Mouse (Mus musculus) gastrocnemius, adult 18-20 months (tissue): ENCODE data around the gene Pdcd6ip. TPM values are rescaled to one million over a fixed set of nuclear protein-coding genes. Genes with fewer than 3 reads are reported as not detected.
"Not testable (repeated sequence)": the region's sequence is repeated elsewhere in the genome, so short reads cannot be mapped to it uniquely, and the experiment has no call there.

Experiments used
- DNase-seq: peaks from one replicate; pipeline ENCODE4 v3.0.0; 2021; ENCODE audit warnings: low spot score
- long read RNA-seq, 2 experiments: library from polyadenylated mRNA; stranded (forward); transcript quantifications; one replicate each; pipeline ENCODE4 v2.0.0; 2021
- total RNA-seq, 2 experiments: library from RNA; stranded (reverse); gene quantifications; 2 replicates each; pipeline ENCODE4 v1.2.3; 2021

The Pdcd6ip gene
- total RNA-seq, result 10 to 100 TPM; 35.0 to 46.0 TPM
- long read RNA-seq, experiment 1, full-length matches to known transcripts, result 44 of 65 reads
- long read RNA-seq, experiment 1, partial matches to known transcripts, result 8 of 65 reads
- long read RNA-seq, experiment 1, other reads (novel, unspliced or antisense), result 13 of 65 reads
- long read RNA-seq, experiment 2, full-length matches to known transcripts, result 21 of 39 reads
- long read RNA-seq, experiment 2, partial matches to known transcripts, result 6 of 39 reads
- long read RNA-seq, experiment 2, other reads (novel, unspliced or antisense), result 12 of 39 reads

DNA sequence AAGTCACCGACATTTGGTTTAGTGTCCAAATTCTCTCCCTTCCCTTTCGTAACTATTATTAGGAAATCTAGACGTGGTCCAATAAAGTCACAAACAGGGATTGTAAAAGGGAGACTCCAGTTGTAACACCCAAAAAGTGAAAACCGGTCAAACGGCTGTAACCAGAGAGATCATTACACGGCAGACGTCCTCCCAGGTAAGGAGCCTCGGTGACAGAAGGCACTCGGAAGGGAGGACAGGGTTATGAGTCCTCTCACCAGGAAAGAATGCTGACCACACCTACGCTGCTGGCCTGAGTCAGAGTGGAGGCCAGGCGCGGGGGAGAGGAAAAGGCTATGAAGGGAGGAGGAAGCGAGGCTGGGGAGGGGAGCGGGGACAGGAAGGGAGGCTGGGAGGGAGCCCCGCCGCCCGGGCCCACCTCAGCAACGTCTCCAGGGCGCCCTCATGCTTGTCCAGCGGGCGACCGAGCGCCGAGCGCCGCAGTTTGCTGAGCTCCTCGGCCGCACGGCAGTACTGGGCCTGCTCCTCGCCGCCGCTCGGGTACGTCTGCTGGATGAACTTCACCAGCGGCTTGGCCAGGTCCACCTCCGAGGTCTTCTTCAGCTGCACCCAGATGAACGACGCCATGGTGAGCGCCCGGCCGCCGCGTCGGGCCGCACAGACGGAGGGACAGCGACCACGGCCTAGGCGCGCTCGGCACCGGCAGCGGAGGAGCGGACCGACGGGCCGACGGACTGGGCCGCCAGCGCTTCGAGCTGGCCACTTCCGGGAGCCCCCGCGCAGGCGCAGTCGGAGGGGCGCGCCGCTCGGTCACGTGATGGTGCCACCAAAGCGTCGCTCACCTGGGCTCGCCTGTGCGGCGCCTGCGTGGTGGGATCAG, at the start of gene Pdcd6ip:
Gene Pdcd6ip, minus strand, starts transcription at position 779 of the 880 bp plus-strand sequence.
- DNase-seq, result peak; percentile 90

DNA sequence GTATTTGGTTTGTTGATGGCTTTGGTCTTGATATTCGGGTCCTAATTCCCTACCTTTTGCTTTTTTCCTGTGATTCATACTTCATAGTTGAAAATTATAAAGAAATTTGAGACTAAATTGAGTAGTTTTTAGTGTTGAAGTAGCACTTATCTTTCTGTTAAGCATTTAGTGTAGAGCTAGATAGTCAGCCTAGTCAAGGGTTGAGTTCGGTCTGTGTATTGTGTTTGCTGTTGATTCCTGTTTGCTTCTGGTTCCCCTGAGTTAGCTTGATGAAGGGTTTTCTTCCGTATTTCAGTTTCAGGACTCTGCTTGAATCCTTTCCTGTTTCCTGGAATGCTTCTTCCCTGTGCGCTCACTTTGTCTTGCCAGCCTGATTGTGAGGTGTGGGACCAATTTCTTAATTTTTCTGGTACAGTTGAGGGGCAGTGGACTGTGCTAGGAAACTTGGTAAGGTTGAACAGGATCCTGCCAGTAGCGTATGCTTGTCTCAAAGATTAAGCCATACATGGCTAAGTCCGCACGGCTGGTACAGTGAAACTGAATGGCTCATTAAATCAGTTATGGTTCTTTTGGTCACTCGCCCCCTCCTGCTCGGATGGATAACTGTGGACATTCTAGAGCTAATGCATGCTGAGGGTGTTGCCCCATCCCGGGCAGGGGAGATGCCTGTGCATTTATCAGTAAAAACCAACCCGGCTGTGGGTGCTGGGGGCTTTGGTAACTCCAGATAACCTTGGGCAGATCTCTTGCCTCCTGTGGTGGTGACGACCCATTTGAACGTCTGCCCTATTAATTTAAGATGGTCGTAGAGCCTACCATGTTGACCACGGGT, 48.0 kb upstream of the Pdcd6ip start:
- DNase-seq, result no peak

DNA sequence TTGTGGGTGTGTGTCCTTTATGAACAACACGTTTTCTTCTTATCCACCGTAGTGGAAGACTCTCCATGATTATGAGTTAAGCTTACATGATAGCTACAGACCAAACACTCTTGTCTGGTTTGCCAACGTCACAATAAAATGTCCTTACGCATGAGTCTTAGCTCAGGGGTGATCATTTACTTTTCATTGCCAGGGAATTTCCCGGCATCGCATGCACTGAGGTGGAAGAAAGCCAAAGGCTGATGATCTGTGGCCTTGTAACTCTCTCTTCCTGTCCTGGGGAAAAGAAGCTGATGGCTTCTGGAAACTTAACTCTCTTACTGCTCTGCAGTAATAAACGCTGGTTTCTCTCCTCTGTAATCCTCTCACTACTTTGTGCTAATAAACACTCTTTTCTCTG, 41.3 kb upstream of the Pdcd6ip start:
- peak; percentile 27 for DNase-seq

- peak; percentile 3 for DNase-seq
Measured at GRCm38 (mm10) chr9:113743291-113743690, 35.2 kb upstream of the Pdcd6ip start.

- DNase-seq, result peak; percentile 28
Measured at GRCm38 (mm10) chr9:113742361-113742794, 34.3 kb upstream of the Pdcd6ip start.

GRCm38 (mm10) chr9:113741637-113742137, 33.6 kb upstream of the Pdcd6ip start:
- DNase-seq, result peak; percentile 22

GRCm38 (mm10) chr9:113741108-113741636, 33.1 kb upstream of the Pdcd6ip start, which contains the start of gene Clasp2:
Gene Clasp2 (plus strand): TSS chr9:113741473.
- DNase-seq, result peak; percentile 64

GRCm38 (mm10) chr9:113738941-113739340, 30.9 kb upstream of the Pdcd6ip start:
- DNase-seq, result peak; percentile 39

GRCm38 (mm10) chr9:113738021-113738420, 30.0 kb upstream of the Pdcd6ip start:
- DNase-seq, result no peak

GRCm38 (mm10) chr9:113735920-113736319, 27.9 kb upstream of the Pdcd6ip start:
- no peak for DNase-seq

- peak; percentile 26 for DNase-seq
Measured at GRCm38 (mm10) chr9:113731540-113731939, 23.5 kb upstream of the Pdcd6ip start.

DNA sequence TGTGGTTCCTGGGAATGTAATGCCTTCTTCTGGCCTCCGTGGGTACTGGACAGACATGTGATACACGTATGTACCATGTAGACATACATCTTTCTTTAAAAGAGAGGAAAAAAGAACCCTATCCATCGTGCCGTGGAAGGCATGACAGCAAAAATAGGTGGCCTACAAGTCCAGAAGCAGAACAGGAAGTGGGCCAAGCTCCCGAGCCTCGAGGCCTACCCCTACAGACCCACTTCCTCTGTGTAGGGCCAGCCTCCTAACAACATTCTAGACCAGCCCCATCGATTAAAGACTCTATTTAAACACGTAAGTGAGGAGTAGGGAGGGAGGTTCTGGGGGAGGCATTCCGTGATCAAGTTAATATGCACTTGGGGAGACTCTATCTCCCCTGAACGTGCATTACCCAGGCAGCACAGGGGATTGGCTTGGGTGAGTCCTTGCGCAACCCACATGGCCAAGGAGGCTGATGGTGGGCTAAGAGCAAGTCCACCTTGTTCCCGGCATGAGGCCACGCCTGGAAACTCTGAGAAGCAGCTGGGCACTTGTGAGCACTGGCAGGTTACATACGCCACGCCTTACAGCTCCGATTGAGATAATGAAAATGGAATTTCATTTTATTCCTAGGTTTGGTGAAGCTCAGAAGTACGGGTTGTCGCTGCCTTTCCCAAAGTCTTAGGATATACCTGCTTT, 19.1 kb upstream of the Pdcd6ip start:
- DNase-seq, result no peak

DNA sequence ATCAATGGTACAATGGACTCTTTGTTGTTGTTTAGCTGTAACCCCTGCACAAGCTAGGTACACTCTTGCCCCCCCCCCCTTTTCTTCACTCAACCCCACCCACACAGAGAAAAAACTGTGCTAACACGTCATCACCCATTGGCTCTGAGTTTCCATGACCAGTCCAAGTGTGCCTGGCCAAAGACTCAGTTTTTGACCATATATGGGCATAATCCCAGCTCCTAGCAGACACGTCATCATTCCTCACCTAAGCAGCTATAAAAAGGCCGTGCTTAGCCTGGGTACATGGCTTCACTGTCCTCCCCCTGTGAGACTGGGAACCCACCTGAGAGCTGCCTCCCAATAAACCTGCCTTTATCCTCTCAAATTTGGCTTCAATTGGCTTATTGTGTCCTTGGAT, 18.1 kb upstream of the Pdcd6ip start:
- DNase-seq, result no peak

GRCm38 (mm10) chr9:113725609-113726008, 17.6 kb upstream of the Pdcd6ip start:
- not testable (repeated sequence) for DNase-seq

DNA sequence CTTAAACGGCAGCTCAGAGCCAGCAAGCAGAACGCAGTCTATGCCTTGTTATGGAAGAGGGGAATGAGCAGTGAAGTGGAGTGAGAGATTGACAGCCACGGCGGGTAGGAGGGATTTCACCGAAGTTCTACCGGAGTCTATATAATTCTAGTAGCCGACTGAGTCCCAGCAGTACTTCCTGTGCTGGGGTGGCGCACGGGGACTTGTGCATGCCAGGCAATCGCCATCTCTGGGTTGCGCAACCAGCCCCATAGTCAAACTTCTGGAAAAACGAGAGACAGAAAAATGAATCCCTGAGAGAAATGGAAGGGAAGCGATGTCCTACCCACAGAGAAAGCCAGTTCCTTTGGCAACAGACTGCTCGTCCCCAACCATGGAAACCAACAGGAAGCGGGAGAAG, 16.6 kb upstream of the Pdcd6ip start:
- DNase-seq, result no peak

GRCm38 (mm10) chr9:113719063-113719462, 11.0 kb upstream of the Pdcd6ip start:
- DNase-seq, result peak; percentile 34

GRCm38 (mm10) chr9:113710871-113711270, 2.8 kb upstream of the Pdcd6ip start:
- DNase-seq, result no peak

DNA sequence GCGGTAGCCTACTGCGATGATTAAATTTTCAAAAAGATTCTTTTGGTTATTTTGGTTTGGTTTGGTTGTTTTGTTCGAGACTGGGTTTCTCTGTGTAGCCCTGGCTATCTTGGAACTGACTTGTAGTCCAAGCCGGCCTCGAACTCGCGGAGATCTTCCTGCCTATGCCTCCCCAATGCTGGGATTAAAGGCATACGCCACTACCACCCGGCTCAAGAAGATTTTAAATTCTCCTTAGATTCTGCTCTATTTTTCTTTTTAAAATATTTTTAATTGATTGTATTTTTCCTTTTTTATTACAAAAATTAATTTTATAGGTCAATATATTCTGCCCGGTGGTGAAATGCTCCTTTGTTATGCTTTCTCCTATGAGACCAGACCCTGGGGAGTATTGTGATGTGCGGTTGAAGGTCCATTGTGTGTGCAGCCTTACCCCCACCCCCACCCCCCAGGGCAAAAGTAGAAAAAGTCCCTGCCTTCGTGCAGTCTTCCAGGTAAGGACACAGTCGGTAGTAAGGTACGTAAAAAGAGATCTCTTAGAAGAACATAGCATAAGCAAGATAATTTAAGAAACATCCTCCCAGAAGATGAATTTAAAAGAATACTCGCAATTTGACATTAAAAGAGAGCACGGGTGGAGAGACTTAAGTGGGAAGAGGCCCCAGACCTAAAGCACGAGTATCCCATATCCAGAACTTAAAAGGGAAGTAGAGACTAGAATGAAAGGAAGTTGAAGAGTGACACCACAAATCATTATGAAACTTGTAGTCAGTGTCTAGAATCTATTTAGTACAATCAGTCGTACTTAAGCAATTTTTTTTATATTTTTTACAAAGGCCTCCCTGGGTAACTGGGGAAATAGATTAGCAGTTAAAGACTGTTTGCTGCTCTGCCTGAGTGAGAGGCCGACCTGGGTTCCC, 562 bp upstream of the Pdcd6ip start:
- no peak for DNase-seq

DNA sequence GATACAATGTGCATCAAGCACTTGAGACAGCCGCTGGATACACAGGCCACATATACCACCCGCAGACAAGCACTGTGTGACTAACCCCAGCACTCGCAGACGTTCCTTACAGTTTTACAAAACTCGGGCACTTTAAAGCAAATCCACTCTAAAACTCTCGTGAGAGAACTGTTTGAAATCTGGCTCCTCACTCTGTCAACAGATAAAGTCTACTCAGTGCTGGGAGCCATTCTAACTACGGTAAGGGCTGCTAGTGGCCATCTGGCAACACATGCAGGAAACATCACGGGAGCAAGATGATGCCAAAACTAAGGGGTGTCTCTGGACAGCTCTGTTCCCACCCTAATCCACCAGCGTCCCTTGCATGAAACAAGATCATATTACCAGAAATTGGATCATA, 1.2 kb downstream of the Pdcd6ip start:
- no peak for DNase-seq
